Mouse (Mus musculus) cortical plate, adult 2 months (tissue): Measurements from ENCODE around the gene Gga2. TPM values are rescaled to one million over a fixed set of nuclear protein-coding genes. Genes with fewer than 3 reads are reported as not detected.
A peak's percentile ranks its signal among the peaks of the same experiment; 100 is the strongest.

ENCODE experiments used
- H3K27ac ChIP-seq: fragments of 200-500 bp; 2 replicates; pipeline ENCODE4 v1.5.1; 2012; ENCODE audit warnings: low read length, control low read depth, inconsistent platforms; ENCODE audit not compliant: insufficient read depth
- H3K4me1 ChIP-seq: fragments of 200-500 bp; 2 replicates; pipeline ENCODE4 v1.6.1; 2011; ENCODE audit warnings: low read length; ENCODE audit not compliant: control insufficient read depth, insufficient read depth
- H3K4me3 ChIP-seq: fragments of 200-500 bp; 2 replicates; pipeline ENCODE4 v1.5.1; 2011; ENCODE audit warnings: mild to moderate bottlenecking, low read length, control low read depth; ENCODE audit not compliant: insufficient read depth
- CTCF ChIP-seq: fragments of 200-500 bp; IDR thresholded peaks from 2 replicates; pipeline ENCODE4 v1.5.1; 2011; ENCODE audit warnings: mild to moderate bottlenecking, control low read depth, low read length; ENCODE audit not compliant: insufficient read depth; ENCODE audit errors: extremely low read depth
- POLR2A ChIP-seq: fragments of 200-500 bp; IDR thresholded peaks from 2 replicates; pipeline ENCODE4 v1.6.1; 2011; ENCODE audit warnings: mild to moderate bottlenecking, low read length, control low read depth; ENCODE audit not compliant: insufficient read depth; ENCODE audit errors: extremely low read depth
- polyA plus RNA-seq: library from polyadenylated mRNA; depleted of rRNA; stranded (reverse); fragments of >200 nt; gene quantifications from 2 replicates; pipeline ENCODE4 v1.2.3, GENCODE M21; 2012

Gga2 gene
- polyA plus RNA-seq, 1 experiment, result 31.5 TPM

GRCm38 (mm10) chr7:121966169-121966568, 54.9 kb downstream of the Gga2 start:
- Histone ChIP-seq H3K4me3 (no peak overlapping the region), H3K4me1 (no peaks in the 10 kb centered on the region), H3K27ac (no peak overlapping the region)
- TF ChIP-seq POLR2A, result no peak
- no peak for TF ChIP-seq CTCF

GRCm38 (mm10) chr7:121963883-121964398, 57.1 kb downstream of the Gga2 start:
- H3K27ac ChIP-seq, result no peak overlapping the region
- no peak for TF ChIP-seq POLR2A
- peak; percentile 63 for TF ChIP-seq CTCF
- no peak overlapping the region for H3K4me3 ChIP-seq
- H3K4me1 ChIP-seq, result no peaks in the 10 kb centered on the region

GRCm38 (mm10) chr7:121962571-121962959, 58.5 kb downstream of the Gga2 start:
- no peaks in the 10 kb centered on the region for H3K4me1 ChIP-seq
- no peak for TF ChIP-seq CTCF
- TF ChIP-seq POLR2A, result no peak
- H3K4me3 ChIP-seq, result no peak overlapping the region
- no peak overlapping the region for H3K27ac ChIP-seq

- no peak for TF ChIP-seq POLR2A
- no peak for TF ChIP-seq CTCF
- Histone ChIP-seq H3K4me1 (no peaks in the 10 kb centered on the region), H3K27ac (no peak overlapping the region), H3K4me3 (no peak overlapping the region)
Measured at GRCm38 (mm10) chr7:121961913-121962570, 59.0 kb downstream of the Gga2 start.

- Histone ChIP-seq H3K4me3 (no peak overlapping the region), H3K4me1 (no peaks in the 10 kb centered on the region), H3K27ac (no peak overlapping the region)
- TF ChIP-seq POLR2A (no peak), CTCF (no peak)
Measured at GRCm38 (mm10) chr7:121955802-121956201, 65.2 kb downstream of the Gga2 start.

- H3K27ac ChIP-seq, result no peak overlapping the region
- no peak for TF ChIP-seq CTCF
- TF ChIP-seq POLR2A, result no peak
- H3K4me1 ChIP-seq, result no peaks in the 10 kb centered on the region
- H3K4me3 ChIP-seq, result no peak overlapping the region
Measured at GRCm38 (mm10) chr7:121954891-121955669, 65.9 kb downstream of the Gga2 start.

GRCm38 (mm10) chr7:121947513-121947912, 73.5 kb downstream of the Gga2 start:
- TF ChIP-seq POLR2A, result no peak
- no peak for TF ChIP-seq CTCF
- Histone ChIP-seq H3K27ac (no peak overlapping the region), H3K4me1 (no peaks in the 10 kb centered on the region), H3K4me3 (no peak overlapping the region)

GRCm38 (mm10) chr7:121946196-121946595, 74.8 kb downstream of the Gga2 start:
- TF ChIP-seq POLR2A, result no peak
- no peak for TF ChIP-seq CTCF
- Histone ChIP-seq H3K4me1 (no peaks in the 10 kb centered on the region), H3K4me3 (no peak overlapping the region), H3K27ac (no peak overlapping the region)

GRCm38 (mm10) chr7:121942371-121942770, 78.7 kb downstream of the Gga2 start:
- no peak overlapping the region for H3K27ac ChIP-seq
- TF ChIP-seq POLR2A (no peak), CTCF (no peak)
- H3K4me3 ChIP-seq, result no peak overlapping the region
- no peaks in the 10 kb centered on the region; the same call in 1 of the 2 replicates for H3K4me1 ChIP-seq

- Histone ChIP-seq H3K4me3 (no peak overlapping the region), H3K4me1 (peaks cover 4% of the 10 kb centered on the region; the same call in 1 of the 2 replicates), H3K27ac (no peak overlapping the region)
- TF ChIP-seq CTCF, result no peak
- no peak for TF ChIP-seq POLR2A
Measured at GRCm38 (mm10) chr7:121941640-121942039, 79.4 kb downstream of the Gga2 start.

GRCm38 (mm10) chr7:121941016-121941415, 80.0 kb downstream of the Gga2 start:
- no peak overlapping the region for H3K4me3 ChIP-seq
- TF ChIP-seq CTCF (no peak), POLR2A (no peak)
- H3K27ac ChIP-seq, result no peak overlapping the region
- peaks cover 4% of the 10 kb centered on the region; the same call in 1 of the 2 replicates for H3K4me1 ChIP-seq
